Mouse (Mus musculus) splenic B cell, adult 2 months (primary cell): ENCODE results near the gene Sez6l.

Experiments used
- DNase-seq: peaks from one replicate; pipeline ENCODE4 v3.0.0-alpha.2; 2011; ENCODE audit warnings: low read depth, low spot score
- H3K27me3 ChIP-seq: 2 replicates; pipeline ENCODE4 v1.6.1; 2012; ENCODE audit warnings: mild to moderate bottlenecking, low read length, moderate library complexity, mixed read lengths; ENCODE audit not compliant: control insufficient read depth, poor library complexity, insufficient read depth, severe bottlenecking
- H3K36me3 ChIP-seq: 2 replicates; pipeline ENCODE4 v1.6.1; 2012; ENCODE audit warnings: mild to moderate bottlenecking, low read length, moderate library complexity, mixed read lengths; ENCODE audit not compliant: control insufficient read depth, poor library complexity, insufficient read depth, severe bottlenecking

Sez6l gene

DNA sequence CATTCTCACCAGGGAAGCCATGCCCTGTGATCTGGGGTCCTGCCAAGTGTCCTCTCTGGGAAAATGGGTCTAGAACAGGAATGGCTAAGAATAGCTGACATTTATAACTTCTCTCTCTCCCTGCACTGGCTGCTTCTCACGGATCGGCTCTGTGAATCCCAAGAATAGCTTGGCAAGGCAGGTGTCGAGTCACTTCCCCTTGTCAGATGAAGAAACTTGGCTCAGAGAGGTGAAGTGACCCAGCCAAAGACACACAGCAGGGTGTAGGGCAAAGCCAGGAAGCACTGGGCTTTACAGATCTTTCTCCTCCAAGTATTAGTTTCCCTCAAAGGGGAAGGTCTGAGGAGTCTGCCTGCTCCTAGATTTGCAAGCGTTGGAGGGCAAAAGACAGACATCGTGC lies 44.1 kb downstream of the Sez6l start:
- no peaks in the 10 kb centered on the region for H3K36me3 ChIP-seq
- DNase-seq, result no peak
- no peaks in the 10 kb centered on the region; the same call in 1 of the 2 replicates for H3K27me3 ChIP-seq

DNA sequence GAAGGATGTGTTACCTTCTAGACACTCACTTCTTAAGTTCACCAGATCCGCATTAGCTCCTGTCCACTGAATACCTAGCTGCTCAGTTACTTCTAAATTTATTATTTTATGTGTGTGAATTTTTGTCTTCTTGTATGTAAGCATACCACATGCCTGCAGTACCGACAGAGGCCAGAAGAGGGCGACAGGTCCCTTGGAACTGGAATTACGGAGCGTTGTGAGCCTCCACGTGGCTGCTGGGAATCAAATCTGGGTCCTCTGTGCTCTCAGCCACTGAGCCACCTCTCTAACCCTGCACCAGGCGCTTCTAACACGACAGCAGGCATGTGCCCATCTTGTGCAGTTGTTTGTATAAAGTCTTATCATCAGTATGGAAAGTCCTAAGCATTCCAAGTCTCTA lies 44.8 kb downstream of the Sez6l start:
- Histone ChIP-seq H3K27me3 (no peaks in the 10 kb centered on the region; the same call in 1 of the 2 replicates), H3K36me3 (no peaks in the 10 kb centered on the region)
- DNase-seq, result peak; percentile 5

DNA sequence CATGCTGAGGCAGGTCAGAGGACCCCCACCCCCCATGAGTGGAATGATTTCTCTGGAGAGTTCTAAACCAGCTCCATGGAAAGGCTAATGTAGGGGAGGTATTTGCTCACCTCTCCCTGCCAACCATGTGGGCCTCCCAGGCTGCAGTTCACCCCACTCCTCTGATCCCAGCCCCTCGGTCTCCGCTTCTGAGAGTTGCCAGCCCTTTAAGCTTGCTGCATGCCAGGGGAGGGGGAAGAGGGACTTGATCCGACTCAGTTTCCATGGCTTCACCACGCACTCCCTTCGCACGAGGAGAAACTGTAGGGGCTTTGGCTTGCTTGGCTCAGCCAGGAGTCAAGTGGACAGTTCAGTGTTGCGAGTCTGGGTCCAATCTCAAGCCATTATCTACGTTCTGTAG lies 45.9 kb downstream of the Sez6l start:
- Histone ChIP-seq H3K36me3 (no peaks in the 10 kb centered on the region), H3K27me3 (no peaks in the 10 kb centered on the region; the same call in 1 of the 2 replicates)
- DNase-seq, result no peak

DNA sequence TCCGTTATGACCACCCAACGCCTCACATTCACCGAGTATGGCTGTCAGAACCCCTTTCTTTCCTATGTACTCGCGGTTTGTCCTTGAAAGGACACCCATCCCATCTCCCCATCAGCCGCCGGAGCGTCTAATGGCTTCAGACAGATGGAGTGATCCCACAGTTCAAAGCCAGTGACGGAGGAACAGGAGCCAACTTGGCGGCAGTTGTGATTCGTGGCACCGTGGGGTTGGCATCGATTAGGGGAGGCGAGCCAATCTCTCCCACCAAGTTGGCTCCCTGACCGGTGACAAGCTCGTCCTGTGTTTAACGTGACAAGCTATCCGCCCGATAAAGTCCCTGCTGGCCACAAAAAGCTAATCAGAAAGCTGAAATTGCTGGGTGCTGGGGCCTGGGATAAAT lies 50.0 kb downstream of the Sez6l start:
- H3K36me3 ChIP-seq, result no peaks in the 10 kb centered on the region
- H3K27me3 ChIP-seq, result no peaks in the 10 kb centered on the region
- DNase-seq, result no peak

DNA sequence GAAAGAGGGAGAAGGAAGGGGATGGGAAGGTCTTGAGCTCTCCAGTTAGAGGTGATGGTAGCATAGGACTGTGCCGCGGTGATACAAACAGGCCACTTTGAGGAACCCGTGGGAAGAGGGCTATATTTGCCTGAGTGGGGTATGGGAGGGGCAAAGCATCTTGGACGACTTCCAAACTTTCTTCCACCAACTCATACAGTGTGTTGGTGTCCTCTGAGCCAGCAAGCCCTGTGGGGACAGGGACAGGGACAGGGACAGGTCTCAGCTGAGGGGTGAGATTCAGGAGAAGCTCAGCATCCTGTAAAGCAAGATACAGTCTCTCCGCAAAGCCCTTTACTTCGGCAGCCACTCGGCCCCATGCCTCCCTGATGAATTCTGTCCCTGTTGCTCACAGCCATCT lies 50.5 kb downstream of the Sez6l start:
- Histone ChIP-seq H3K36me3 (no peaks in the 10 kb centered on the region), H3K27me3 (no peaks in the 10 kb centered on the region)
- no peak for DNase-seq

DNA sequence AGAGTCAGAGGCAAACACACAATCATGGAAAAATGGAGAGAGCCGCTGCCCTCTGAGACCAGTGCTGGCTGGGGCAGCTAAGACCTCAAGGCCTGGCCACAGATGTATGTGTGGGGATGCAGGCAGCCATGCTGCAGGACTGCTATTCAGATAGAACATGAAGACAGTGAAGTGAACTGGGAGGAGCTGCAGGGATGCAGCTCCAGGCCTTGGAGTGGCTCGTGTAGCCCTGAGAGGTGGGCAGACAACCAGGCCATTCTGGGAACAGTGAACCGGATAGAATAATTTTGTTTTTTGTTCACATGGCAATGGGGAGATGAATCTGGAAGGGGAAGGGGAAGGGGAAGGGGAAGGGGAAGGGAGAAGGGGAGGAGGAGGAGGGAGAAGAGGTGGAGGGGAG lies 51.0 kb downstream of the Sez6l start:
- Histone ChIP-seq H3K27me3 (no peaks in the 10 kb centered on the region), H3K36me3 (no peaks in the 10 kb centered on the region)
- DNase-seq, result no peak

DNA sequence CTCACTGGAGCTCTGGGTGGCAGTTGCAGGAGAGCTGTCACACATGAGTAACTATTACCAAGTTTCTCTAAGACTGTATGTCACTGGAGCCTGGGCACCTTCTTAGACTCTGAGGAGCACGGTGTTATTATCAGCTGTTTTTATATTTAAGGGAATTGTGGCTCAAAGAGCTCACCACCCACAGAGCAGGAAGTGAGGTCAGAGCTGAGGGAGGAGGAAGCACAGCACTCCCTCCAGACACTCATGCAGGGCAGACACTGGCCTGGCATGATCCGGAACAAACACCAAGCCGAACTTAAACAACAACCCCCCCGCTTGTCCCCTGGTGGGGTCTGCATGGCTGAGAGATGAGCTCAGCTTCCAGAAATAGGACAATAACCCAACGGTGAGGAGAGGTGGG lies 51.7 kb downstream of the Sez6l start:
- no peak for DNase-seq
- H3K27me3 ChIP-seq, result no peaks in the 10 kb centered on the region
- H3K36me3 ChIP-seq, result no peaks in the 10 kb centered on the region

DNA sequence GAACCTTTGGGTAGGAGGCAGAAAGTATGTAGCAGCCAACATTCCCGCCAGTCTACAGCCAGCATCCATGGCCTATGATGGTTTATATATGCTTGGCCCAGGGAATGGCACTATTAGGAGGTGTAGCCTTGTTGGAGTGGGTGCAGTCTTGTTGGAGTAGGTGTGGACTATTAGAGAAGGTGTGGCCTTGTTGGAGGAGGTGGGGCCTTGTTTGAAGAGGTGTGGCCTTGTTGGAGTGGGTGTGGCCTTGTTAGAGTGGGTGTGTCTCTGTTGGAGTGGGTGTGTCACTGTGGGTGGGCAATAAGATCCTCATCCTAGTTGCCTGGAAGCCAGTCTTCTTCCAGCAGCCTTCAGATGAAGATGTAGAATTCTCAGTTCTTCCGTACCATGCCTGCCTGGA lies 53.2 kb downstream of the Sez6l start:
- DNase-seq, result no peak
- no peaks in the 10 kb centered on the region for H3K27me3 ChIP-seq

DNA sequence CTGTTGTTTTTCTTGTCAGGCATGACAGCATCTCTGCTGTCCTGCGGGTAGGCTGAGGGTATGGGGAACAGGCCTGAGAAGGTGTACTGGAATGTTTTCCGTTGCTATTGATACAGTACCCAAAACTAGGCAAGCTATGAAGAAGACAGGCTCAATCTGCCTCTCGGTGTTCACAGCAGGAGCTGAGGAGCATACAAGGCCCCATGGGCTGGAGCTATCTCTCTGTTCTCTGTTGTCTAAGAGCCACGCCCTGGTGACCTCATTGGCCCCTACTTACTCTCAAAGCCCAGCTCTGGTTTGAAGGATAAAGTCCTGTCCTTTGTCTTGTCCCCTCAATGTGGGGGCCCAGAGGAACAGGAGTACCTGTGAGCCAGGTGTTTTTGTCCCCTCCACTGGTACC lies 53.7 kb downstream of the Sez6l start:
- DNase-seq, result no peak
- no peaks in the 10 kb centered on the region for H3K36me3 ChIP-seq
- no peaks in the 10 kb centered on the region for H3K27me3 ChIP-seq

More for the DNA sequence above, 53.2 kb downstream of the Sez6l start:
- H3K36me3 ChIP-seq, result no peaks in the 10 kb centered on the region

DNA sequence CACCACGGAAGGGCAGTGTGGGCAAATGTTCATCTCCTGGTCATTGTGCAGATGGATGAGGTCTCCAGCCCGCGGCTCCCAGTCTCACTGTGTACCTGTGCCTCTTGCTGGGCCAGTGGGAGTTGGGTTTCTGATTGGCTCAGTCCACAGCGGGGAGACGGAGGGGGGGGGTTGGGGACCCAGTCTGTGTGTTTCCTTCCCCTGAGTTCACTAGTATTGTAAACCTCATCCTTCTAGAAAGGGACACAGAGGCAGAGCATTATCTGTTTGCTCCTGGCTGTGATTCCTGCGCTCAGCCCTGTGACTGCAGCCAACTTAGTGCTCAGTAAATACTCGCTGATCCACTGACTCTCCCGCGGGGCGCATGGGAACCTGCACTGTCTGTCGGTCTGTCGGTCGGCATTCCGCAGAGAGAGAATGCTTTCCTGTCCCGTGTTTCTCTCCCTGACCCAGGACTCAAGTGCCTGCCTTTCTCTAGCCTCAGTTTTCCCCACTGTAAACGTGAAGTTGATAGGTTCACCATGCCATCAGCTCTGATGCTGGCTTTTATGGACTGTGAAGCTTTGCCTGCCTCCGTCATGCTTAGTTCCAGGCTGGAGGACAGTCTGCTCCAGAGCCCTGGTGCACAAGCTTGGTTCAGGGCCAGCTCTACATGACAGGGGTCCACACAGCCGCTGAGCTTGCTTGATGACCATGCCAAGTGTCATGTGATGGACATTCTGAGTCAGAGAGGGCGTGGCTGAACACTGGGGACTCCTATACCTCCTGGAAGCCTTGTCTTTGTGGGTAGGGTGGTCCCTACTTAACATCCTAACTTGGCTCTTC lies 55.1 kb downstream of the Sez6l start:
- no peaks in the 10 kb centered on the region for H3K36me3 ChIP-seq
- DNase-seq, result no peak
- no peaks in the 10 kb centered on the region for H3K27me3 ChIP-seq

DNA sequence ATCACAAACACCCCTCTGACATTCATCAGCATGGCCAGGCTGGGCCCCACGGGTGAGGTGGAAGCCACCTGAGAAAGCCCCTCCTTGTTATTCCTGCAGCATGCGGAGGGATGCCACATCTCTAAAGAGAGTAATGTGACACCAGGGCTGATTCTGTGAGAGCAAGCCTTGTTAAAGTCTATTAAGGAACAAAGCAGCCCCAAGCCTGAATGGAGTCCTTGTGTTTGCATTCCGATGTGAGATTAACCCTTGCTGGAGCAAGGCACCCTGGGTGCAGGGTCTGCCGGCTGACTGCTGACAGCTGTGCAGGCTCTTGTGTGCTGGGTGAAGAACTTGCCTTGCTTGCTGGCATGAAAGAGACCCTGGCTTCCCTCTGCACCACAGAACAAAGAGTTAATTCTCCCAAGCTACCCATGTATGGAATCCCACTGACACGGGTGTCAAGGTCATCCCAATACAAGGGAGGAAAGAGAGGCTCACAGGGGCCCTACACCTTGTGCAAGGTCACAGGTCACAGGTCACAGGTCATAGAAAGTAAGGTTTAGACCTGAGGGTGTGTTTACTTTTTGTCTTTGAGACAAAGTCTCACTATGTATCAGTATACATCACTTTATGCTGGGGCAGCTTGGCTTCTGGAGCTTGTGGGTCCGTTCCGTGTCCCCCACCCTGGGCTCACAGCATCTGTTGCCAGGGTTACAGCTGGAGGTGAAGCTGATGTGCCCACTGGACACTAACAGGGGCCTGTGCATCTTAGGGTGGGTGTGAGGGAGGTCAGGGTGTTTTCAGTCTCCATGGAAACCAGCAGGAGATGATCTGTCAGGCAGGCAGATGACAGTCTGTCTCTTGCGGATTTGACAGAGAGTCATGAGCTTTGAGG lies 55.9 kb downstream of the Sez6l start:
- H3K27me3 ChIP-seq, result no peaks in the 10 kb centered on the region
- no peaks in the 10 kb centered on the region for H3K36me3 ChIP-seq
- DNase-seq, result no peak

DNA sequence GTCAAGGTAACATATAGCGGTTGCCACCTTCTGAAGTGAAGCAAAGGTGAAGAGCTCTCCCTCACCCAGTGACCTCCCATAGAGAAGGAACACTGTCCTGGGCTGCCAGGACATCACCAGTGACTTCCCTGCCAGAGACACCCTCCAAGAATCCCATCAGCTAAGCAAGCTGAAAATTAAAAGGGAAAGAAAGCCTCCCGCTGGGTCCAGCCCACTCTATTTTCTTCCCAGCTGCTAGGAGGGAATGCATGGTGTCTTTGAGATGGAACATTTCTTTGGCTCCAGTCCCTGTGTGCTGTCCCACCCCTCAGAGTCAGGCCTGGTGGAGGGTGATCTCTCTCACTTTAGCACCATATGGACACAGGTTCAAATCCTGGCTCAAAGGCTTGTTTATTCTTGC lies 58.2 kb downstream of the Sez6l start:
- no peaks in the 10 kb centered on the region for H3K36me3 ChIP-seq
- DNase-seq, result no peak
- H3K27me3 ChIP-seq, result no peaks in the 10 kb centered on the region

DNA sequence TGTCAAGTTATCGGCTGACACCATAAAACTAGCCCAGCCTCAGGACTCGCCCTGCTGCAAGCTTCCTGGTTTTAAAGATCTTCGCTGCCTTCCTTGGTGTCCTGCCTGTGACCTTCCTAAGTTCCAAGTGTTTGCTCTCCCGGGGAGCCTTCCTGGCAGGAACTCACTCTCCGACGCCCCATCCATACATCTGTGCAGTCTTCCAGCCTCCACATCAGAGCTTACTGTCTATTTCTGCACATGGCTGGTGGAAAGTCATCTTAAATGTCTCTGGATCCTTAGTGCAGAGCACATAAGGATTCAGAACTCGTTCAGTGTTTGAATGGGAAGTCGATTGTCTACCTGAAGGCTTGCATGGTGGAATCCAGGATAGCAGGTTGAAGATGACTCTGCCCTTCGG lies 59.5 kb downstream of the Sez6l start:
- no peaks in the 10 kb centered on the region for H3K27me3 ChIP-seq
- no peaks in the 10 kb centered on the region for H3K36me3 ChIP-seq
- no peak for DNase-seq

DNA sequence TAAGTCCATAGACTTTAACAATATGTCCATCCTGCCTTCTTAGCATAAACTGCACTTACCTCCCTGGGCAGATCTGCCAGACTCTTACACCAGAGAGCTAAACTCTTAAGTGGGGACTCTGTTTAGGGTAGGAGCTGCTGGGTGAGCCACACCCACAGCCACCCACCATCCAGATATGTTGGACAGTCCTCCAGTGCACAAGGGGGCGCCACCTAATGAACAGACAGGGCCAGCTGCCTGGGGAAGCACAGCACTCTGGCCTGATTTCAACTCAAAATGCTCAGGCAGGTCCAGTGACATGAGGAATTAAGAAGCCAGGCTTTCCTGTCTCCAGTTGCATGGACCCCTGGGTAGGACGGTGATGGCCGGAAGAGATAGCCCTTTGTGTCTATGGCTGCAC lies 60.5 kb downstream of the Sez6l start:
- peak; percentile 8 for DNase-seq
- Histone ChIP-seq H3K27me3 (no peaks in the 10 kb centered on the region), H3K36me3 (no peaks in the 10 kb centered on the region)

DNA sequence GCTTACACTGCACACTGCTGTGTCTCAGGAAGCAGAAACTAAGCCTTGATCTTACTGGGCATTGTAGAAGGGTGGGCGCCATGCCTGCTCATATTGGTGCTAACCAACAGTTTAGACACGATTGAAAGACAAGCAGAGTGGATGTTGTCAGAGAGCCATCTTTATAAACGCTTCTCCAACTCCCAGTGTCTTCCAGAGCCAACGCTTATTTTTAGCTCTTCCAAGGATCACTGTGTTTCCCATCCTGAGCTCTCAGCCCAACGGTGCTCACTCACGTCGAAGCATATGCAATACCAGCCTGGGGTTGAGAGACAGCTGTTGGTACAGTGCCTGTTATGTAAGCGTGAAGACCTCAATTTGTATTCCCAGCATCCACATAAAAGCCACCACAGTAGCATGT lies 66.6 kb downstream of the Sez6l start:
- DNase-seq, result no peak
- no peaks in the 10 kb centered on the region for H3K36me3 ChIP-seq

More for the DNA sequence above, 66.6 kb downstream of the Sez6l start:
- H3K27me3 ChIP-seq, result no peaks in the 10 kb centered on the region
